Mouse (Mus musculus): ENCODE results near the gene Tmsb10. TPM values are rescaled to one million over a fixed set of nuclear protein-coding genes. Genes with fewer than 3 reads are reported as not detected.

The Tmsb10 gene
- polyA plus RNA-seq (2015; fragmentation: Nextera tagmentation; extraction: Ambion mirVana), result 2,084 and 2,244 TPM in 2 replicates

DNA sequence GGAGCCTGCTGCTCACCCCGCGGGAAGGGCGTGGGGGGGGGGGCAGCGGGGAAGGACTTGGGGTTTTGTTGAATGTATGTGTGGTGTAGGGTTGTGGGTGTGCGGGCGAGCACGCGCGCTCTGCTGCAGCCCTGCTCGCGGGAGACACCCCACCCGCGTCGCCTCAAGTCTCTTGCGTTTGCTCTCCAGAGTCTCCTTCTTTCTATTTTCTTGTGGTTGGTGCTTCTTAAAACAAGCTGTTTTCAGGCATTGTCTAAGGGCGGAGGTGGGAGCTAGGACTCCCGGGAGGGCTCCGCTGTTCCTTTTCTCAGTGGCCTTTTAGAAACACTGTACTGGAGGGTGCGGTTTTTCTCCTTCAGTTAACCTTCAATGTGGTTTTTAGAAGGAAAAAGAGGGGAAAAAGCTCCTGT, at the start of gene Tmsb10:
Gene Tmsb10 (minus strand): TSS at position 87 of the 410 bp plus-strand sequence.
- WGBS, result under 1% methylated on average over 15 of the region's 19 CpGs
- no peaks in the 10 kb centered on the region for H3K9me3 ChIP-seq (ENCODE audit: low read length)
- ATAC-seq, result peak; percentile 45

DNA sequence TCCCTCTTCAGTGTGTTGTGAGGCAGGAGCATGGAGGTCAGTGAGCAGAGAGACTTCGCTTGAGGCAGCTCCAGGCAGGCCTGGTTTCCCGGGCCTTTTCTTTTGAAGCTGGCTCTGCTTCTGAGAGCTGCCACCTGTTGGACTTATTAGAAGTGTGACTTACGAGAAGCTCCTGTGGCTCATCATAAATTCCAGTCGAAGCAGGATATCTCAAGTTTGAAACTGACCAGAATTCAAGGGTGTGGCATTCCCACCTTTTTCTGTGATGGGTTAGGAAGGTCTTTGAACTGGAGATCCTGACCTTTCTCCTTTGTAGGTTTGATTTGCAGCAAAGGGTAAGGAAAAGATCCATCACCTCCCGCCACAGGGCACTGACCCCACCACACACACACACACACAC, 45.1 kb upstream of the Tmsb10 start:
- no peak overlapping the region for H3K27ac ChIP-seq (ENCODE audit: low read length)
- TF ChIP-seq EP300 (IDR thresholded peaks at IDR 0.05) (no peak), CTCF (IDR thresholded peaks at IDR 0.05) (no peak)
- no peak overlapping the region for H3K4me2 ChIP-seq (replicated peaks; ENCODE audit: low read depth, low read length)
- no peaks in the 10 kb centered on the region for H3K9me3 ChIP-seq (ENCODE audit: low read length)
- H3K36me3 ChIP-seq (ENCODE audit: insufficient read depth, low read length), result no peaks in the 10 kb centered on the region
- DNase-seq (ENCODE audit: low spot score) (no peak), ATAC-seq (no peak)
- no peak overlapping the region for H3K9ac ChIP-seq (replicated peaks; ENCODE audit: low read depth)
- no peaks in the 10 kb centered on the region for H3K27me3 ChIP-seq (replicated peaks; ENCODE audit: insufficient read depth, low read length)
- no peaks in the 10 kb centered on the region for H3K4me1 ChIP-seq (ENCODE audit: insufficient read depth, low read depth, low read length)
- H3K4me3 ChIP-seq (ENCODE audit: low read depth, low read length), result no peak overlapping the region
- 51% methylated on average over 5 of the region's 5 CpGs for WGBS

More for the DNA sequence above, at the start of gene Tmsb10:
- Histone ChIP-seq H3K27ac (ENCODE audit: low read length) (peak within 1 kb of the TSS; percentile 84), H3K27me3 (replicated peaks; ENCODE audit: insufficient read depth, low read length) (no peaks in the 10 kb centered on the region), H3K36me3 (ENCODE audit: insufficient read depth, low read length) (no peaks in the 10 kb centered on the region), H3K4me3 (ENCODE audit: low read depth, low read length) (peak within 1 kb of the TSS; percentile 71), H3K9ac (replicated peaks; ENCODE audit: low read depth) (peak within 1 kb of the TSS; percentile 82), H3K4me2 (replicated peaks; ENCODE audit: low read depth, low read length) (peak within 1 kb of the TSS; percentile 81), H3K4me1 (ENCODE audit: insufficient read depth, low read depth, low read length) (peaks cover 10% of the 10 kb centered on the region; the same call in 1 of the 2 replicates)
- TF ChIP-seq EP300 (IDR thresholded peaks at IDR 0.05), result no peak
- TF ChIP-seq CTCF (IDR thresholded peaks at IDR 0.05), result no peak
- DNase-seq (ENCODE audit: low spot score), result peak; percentile 43

- H3K36me3 ChIP-seq (ENCODE audit: insufficient read depth, low read length), result no peaks in the 10 kb centered on the region
- WGBS, result 38% methylated on average over 1 of the region's 1 CpGs
- no peak for DNase-seq (ENCODE audit: low spot score)
- no peak overlapping the region for H3K27ac ChIP-seq (ENCODE audit: low read length)
- no peak for TF ChIP-seq CTCF (IDR thresholded peaks at IDR 0.05)
- no peak for TF ChIP-seq EP300 (IDR thresholded peaks at IDR 0.05)
- H3K4me1 ChIP-seq (ENCODE audit: insufficient read depth, low read depth, low read length), result no peaks in the 10 kb centered on the region
- H3K4me3 ChIP-seq (ENCODE audit: low read depth, low read length), result no peak overlapping the region
- H3K27me3 ChIP-seq (replicated peaks; ENCODE audit: insufficient read depth, low read length), result no peaks in the 10 kb centered on the region
- H3K9me3 ChIP-seq (ENCODE audit: low read length), result no peaks in the 10 kb centered on the region
- H3K4me2 ChIP-seq (replicated peaks; ENCODE audit: low read depth, low read length), result no peak overlapping the region
- H3K9ac ChIP-seq (replicated peaks; ENCODE audit: low read depth), result no peak overlapping the region
- no peak for ATAC-seq
These were observed 43.8 kb upstream of the Tmsb10 start for GRCm38 (mm10) chr6:73002391-73002790.

DNA sequence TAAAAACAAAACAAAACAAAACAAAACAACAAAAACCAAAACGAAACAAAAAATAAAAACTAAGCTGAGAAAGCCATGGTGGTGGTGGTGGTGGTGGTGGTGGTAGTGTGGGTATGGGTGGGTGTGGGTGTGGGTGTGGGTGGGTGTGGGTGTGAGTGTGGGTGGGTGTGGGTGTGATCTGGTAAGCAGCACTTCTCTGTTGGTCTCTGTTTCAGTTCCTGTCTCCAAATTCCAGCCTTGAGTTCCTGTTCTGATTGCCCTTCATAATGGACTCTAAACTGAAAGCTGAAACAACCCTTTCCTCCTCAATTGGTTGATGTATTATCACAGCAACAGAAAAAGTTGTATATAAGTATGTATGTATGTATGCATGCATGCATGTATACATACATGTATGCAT, 40.3 kb upstream of the Tmsb10 start:
- H3K27ac ChIP-seq (ENCODE audit: low read length), result no peak overlapping the region
- TF ChIP-seq EP300 (IDR thresholded peaks at IDR 0.05) (no peak), CTCF (IDR thresholded peaks at IDR 0.05) (no peak)
- H3K4me3 ChIP-seq (ENCODE audit: low read depth, low read length), result no peak overlapping the region
- H3K9me3 ChIP-seq (ENCODE audit: low read length), result no peaks in the 10 kb centered on the region
- no peaks in the 10 kb centered on the region for H3K4me1 ChIP-seq (ENCODE audit: insufficient read depth, low read depth, low read length)
- no peaks in the 10 kb centered on the region for H3K36me3 ChIP-seq (ENCODE audit: insufficient read depth, low read length)
- no peak overlapping the region for H3K9ac ChIP-seq (replicated peaks; ENCODE audit: low read depth)
- 70% methylated on average over 1 of the region's 1 CpGs for WGBS
- ATAC-seq (no peak), DNase-seq (ENCODE audit: low spot score) (no peak)
- no peak overlapping the region for H3K4me2 ChIP-seq (replicated peaks; ENCODE audit: low read depth, low read length)
- no peaks in the 10 kb centered on the region for H3K27me3 ChIP-seq (replicated peaks; ENCODE audit: insufficient read depth, low read length)

GRCm38 (mm10) chr6:72993688-72994082, 35.1 kb upstream of the Tmsb10 start:
- Histone ChIP-seq H3K4me3 (ENCODE audit: low read depth, low read length) (no peak overlapping the region), H3K36me3 (ENCODE audit: insufficient read depth, low read length) (no peaks in the 10 kb centered on the region), H3K27ac (ENCODE audit: low read length) (no peak overlapping the region), H3K27me3 (replicated peaks; ENCODE audit: insufficient read depth, low read length) (no peaks in the 10 kb centered on the region), H3K4me2 (replicated peaks; ENCODE audit: low read depth, low read length) (no peak overlapping the region), H3K4me1 (ENCODE audit: insufficient read depth, low read depth, low read length) (no peaks in the 10 kb centered on the region), H3K9me3 (ENCODE audit: low read length) (no peaks in the 10 kb centered on the region), H3K9ac (replicated peaks; ENCODE audit: low read depth) (no peak overlapping the region)
- ATAC-seq (no peak), DNase-seq (ENCODE audit: low spot score) (no peak)
- TF ChIP-seq EP300 (IDR thresholded peaks at IDR 0.05), result no peak
- WGBS, result 48% methylated on average over 5 of the region's 5 CpGs

- no peaks in the 10 kb centered on the region for H3K9me3 ChIP-seq (ENCODE audit: low read length)
- no peak for DNase-seq (ENCODE audit: low spot score)
- H3K27me3 ChIP-seq (replicated peaks; ENCODE audit: insufficient read depth, low read length), result no peaks in the 10 kb centered on the region
- no peak overlapping the region for H3K9ac ChIP-seq (replicated peaks; ENCODE audit: low read depth)
- no peaks in the 10 kb centered on the region for H3K36me3 ChIP-seq (ENCODE audit: insufficient read depth, low read length)
- H3K27ac ChIP-seq (ENCODE audit: low read length), result no peak overlapping the region
- no peak overlapping the region for H3K4me2 ChIP-seq (replicated peaks; ENCODE audit: low read depth, low read length)
- no peak overlapping the region for H3K4me3 ChIP-seq (ENCODE audit: low read depth, low read length)
- no peaks in the 10 kb centered on the region for H3K4me1 ChIP-seq (ENCODE audit: insufficient read depth, low read depth, low read length)
- TF ChIP-seq CTCF (IDR thresholded peaks at IDR 0.05) (no peak), EP300 (IDR thresholded peaks at IDR 0.05) (no peak)
- 52% methylated on average over 8 of the region's 8 CpGs for WGBS
- no peak for ATAC-seq
These were observed 34.6 kb upstream of the Tmsb10 start for GRCm38 (mm10) chr6:72993054-72993687.

All from lung, postnatal 0 days (tissue).